Mouse (Mus musculus): ENCODE data around the gene Il9. TPM values are rescaled to one million over a fixed set of nuclear protein-coding genes. Genes with fewer than 3 reads are reported as not detected.
A peak's percentile ranks its signal among the peaks of the same experiment; 100 is the strongest.

Gene Il9
- polyA plus RNA-seq, 1 experiment from 2014 or later, result not detected

GRCm38 (mm10) chr13:56443411-56443810, 38.6 kb downstream of the Il9 start:
- no peaks in the 10 kb centered on the region for H3K9me3 ChIP-seq
- H3K4me2 ChIP-seq, result no peak overlapping the region
- no peak overlapping the region for H3K27ac ChIP-seq (replicated peaks)
- H3K4me1 ChIP-seq, result peaks cover 5% of the 10 kb centered on the region
- H3K4me3 ChIP-seq, result no peak overlapping the region
- WGBS, result 55% methylated on average over 7 of the region's 7 CpGs
- no peaks in the 10 kb centered on the region for H3K36me3 ChIP-seq
- peaks cover 50% of the 10 kb centered on the region for H3K27me3 ChIP-seq (replicated peaks)
- ATAC-seq (ENCODE audit: extremely low read depth, insufficient number of reproducible peaks, low FRiP score, low TSS enrichment), result no peak
- H3K9ac ChIP-seq, result no peak overlapping the region

GRCm38 (mm10) chr13:56438211-56439075, 43.6 kb downstream of the Il9 start, which contains the start of gene Slc25a48:
TSS of gene Slc25a48 (plus strand) at chr13:56438355.
- H3K4me3 ChIP-seq, result peak within 1 kb of the TSS; percentile 49
- 5% methylated on average over 51 of the region's 51 CpGs for WGBS
- H3K9me3 ChIP-seq, result no peaks in the 10 kb centered on the region
- H3K27ac ChIP-seq (replicated peaks), result no peak within 1 kb of the TSS
- peak within 1 kb of the TSS; percentile 56 for H3K9ac ChIP-seq
- H3K4me1 ChIP-seq, result peaks cover 12% of the 10 kb centered on the region
- H3K4me2 ChIP-seq, result peak within 1 kb of the TSS; percentile 75
- no peaks in the 10 kb centered on the region for H3K36me3 ChIP-seq
- peaks cover 82% of the 10 kb centered on the region for H3K27me3 ChIP-seq (replicated peaks)
- no peak; the same call in 1 of the 2 replicates for ATAC-seq (ENCODE audit: extremely low read depth, insufficient number of reproducible peaks, low FRiP score, low TSS enrichment)

GRCm38 (mm10) chr13:56435615-56436287, 46.3 kb downstream of the Il9 start:
- Histone ChIP-seq H3K4me1 (peaks cover 12% of the 10 kb centered on the region), H3K27ac (replicated peaks) (no peak overlapping the region), H3K36me3 (no peaks in the 10 kb centered on the region), H3K27me3 (replicated peaks) (peaks cover 79% of the 10 kb centered on the region), H3K9me3 (no peaks in the 10 kb centered on the region), H3K4me2 (no peak overlapping the region), H3K9ac (no peak overlapping the region), H3K4me3 (no peak overlapping the region)
- ATAC-seq (ENCODE audit: extremely low read depth, insufficient number of reproducible peaks, low FRiP score, low TSS enrichment), result no peak
- WGBS, result 52% methylated on average over 10 of the region's 10 CpGs

- no peak overlapping the region for H3K4me2 ChIP-seq
- no peak for ATAC-seq (ENCODE audit: extremely low read depth, insufficient number of reproducible peaks, low FRiP score, low TSS enrichment)
- no peak overlapping the region for H3K27ac ChIP-seq (replicated peaks)
- H3K4me3 ChIP-seq, result no peak overlapping the region
- no peaks in the 10 kb centered on the region for H3K9me3 ChIP-seq
- WGBS, result 63% methylated on average over 9 of the region's 9 CpGs
- peaks cover 79% of the 10 kb centered on the region for H3K27me3 ChIP-seq (replicated peaks)
- H3K4me1 ChIP-seq, result peaks cover 12% of the 10 kb centered on the region
- H3K9ac ChIP-seq, result no peak overlapping the region
- no peaks in the 10 kb centered on the region for H3K36me3 ChIP-seq
Measured at GRCm38 (mm10) chr13:56434311-56434751, 47.7 kb downstream of the Il9 start.

- H3K4me2 ChIP-seq, result no peak overlapping the region
Measured at GRCm38 (mm10) chr13:56433466-56433865, 48.6 kb downstream of the Il9 start.

GRCm38 (mm10) chr13:56432496-56432895, 49.5 kb downstream of the Il9 start:
- Histone ChIP-seq H3K36me3 (no peaks in the 10 kb centered on the region), H3K4me2 (no peak overlapping the region), H3K4me3 (no peak overlapping the region), H3K27ac (replicated peaks) (no peak overlapping the region), H3K27me3 (replicated peaks) (peaks cover 77% of the 10 kb centered on the region), H3K9me3 (no peaks in the 10 kb centered on the region), H3K4me1 (no peaks in the 10 kb centered on the region), H3K9ac (no peak overlapping the region)
- ATAC-seq (ENCODE audit: extremely low read depth, insufficient number of reproducible peaks, low FRiP score, low TSS enrichment), result no peak
- 82% methylated on average over 11 of the region's 12 CpGs for WGBS

More at GRCm38 (mm10) chr13:56433466-56433865, 48.6 kb downstream of the Il9 start:
- H3K27me3 ChIP-seq (replicated peaks), result peaks cover 77% of the 10 kb centered on the region
- H3K36me3 ChIP-seq, result no peaks in the 10 kb centered on the region
- no peak overlapping the region for H3K9ac ChIP-seq
- H3K27ac ChIP-seq (replicated peaks), result no peak overlapping the region
- H3K4me3 ChIP-seq, result no peak overlapping the region
- ATAC-seq (ENCODE audit: extremely low read depth, insufficient number of reproducible peaks, low FRiP score, low TSS enrichment), result no peak
- WGBS, result 13% methylated on average over 10 of the region's 10 CpGs
- H3K9me3 ChIP-seq, result no peaks in the 10 kb centered on the region
- peaks cover 7% of the 10 kb centered on the region for H3K4me1 ChIP-seq

Other genes starting within 250 kb of the Il9 start
- gene Neurog1, start 230.1 kb downstream of the Il9 start, polyA plus RNA-seq (2015; fragmentation: Nextera tagmentation; extraction: Ambion mirVana), result not detected in 2 replicates
- gene Cxcl14, start 185.7 kb downstream of the Il9 start, polyA plus RNA-seq (2015; fragmentation: Nextera tagmentation; extraction: Ambion mirVana), result 1.1 and 1.9 TPM in 2 replicates
- gene Gm3045, start 55.7 kb downstream of the Il9 start, polyA plus RNA-seq (2015; fragmentation: Nextera tagmentation; extraction: Ambion mirVana), result not detected in 2 replicates
- gene Slc25a48, start 43.9 kb downstream of the Il9 start, polyA plus RNA-seq (2015; fragmentation: Nextera tagmentation; extraction: Ambion mirVana), result 0.05 TPM in 1 of 2 replicates, not detected in the other
- gene Fbxl21, start 40.2 kb upstream of the Il9 start, polyA plus RNA-seq (2015; fragmentation: Nextera tagmentation; extraction: Ambion mirVana), result 1.1 and 1.6 TPM in 2 replicates
- 0.19 and 3.0 TPM in 2 replicates for gene Lect2, start 66.3 kb upstream of the Il9 start, polyA plus RNA-seq (2015; fragmentation: Nextera tagmentation; extraction: Ambion mirVana)
- 59.4 and 64.5 TPM in 2 replicates for gene Tgfbi, start 127.3 kb upstream of the Il9 start, polyA plus RNA-seq (2015; fragmentation: Nextera tagmentation; extraction: Ambion mirVana)
- 16.0 and 16.7 TPM in 2 replicates for gene Smad5, start 220.8 kb upstream of the Il9 start, polyA plus RNA-seq (2015; fragmentation: Nextera tagmentation; extraction: Ambion mirVana)

Measured in heart, embryonic 13.5 days (tissue).